Mouse (Mus musculus) myocyte (in vitro differentiated cells): Measurements from ENCODE around the gene Drg1.

Experiments
- E2F4 ChIP-seq: IDR thresholded peaks from one replicate; pipeline ENCODE4 v1.6.1; 2011; ENCODE audit warnings: mild to moderate bottlenecking, control low read depth, moderate library complexity; ENCODE audit not compliant: insufficient read depth
- MAX ChIP-seq: IDR thresholded peaks from one replicate; pipeline ENCODE4 v1.6.1; 2011; ENCODE audit warnings: low read depth, mild to moderate bottlenecking, control low read depth
- MYOG ChIP-seq, 3 experiments: IDR thresholded peaks; one replicate each; pipeline ENCODE4 v1.6.1; 2011; ENCODE audit warnings: control low read depth in 2 of 3, low read depth in 2 of 3, mild to moderate bottlenecking in 2 of 3; ENCODE audit not compliant: insufficient read length in 2 of 3, control insufficient read depth in 1 of 3, insufficient read depth in 1 of 3
- POLR2A ChIP-seq: IDR thresholded peaks from one replicate; pipeline ENCODE4 v1.6.1; 2011; ENCODE audit warnings: low read depth, mild to moderate bottlenecking, control low read depth, moderate library complexity; ENCODE audit not compliant: insufficient read length
- POLR2AphosphoS2 ChIP-seq: IDR thresholded peaks from one replicate; pipeline ENCODE4 v1.6.1; 2011; ENCODE audit warnings: low read depth, control low read depth; ENCODE audit not compliant: insufficient read length
- TCF12 ChIP-seq: IDR thresholded peaks from one replicate; pipeline ENCODE4 v1.6.1; 2011; ENCODE audit warnings: mild to moderate bottlenecking, control low read depth; ENCODE audit not compliant: poor library complexity, insufficient read depth, severe bottlenecking
- TCF3 ChIP-seq: IDR thresholded peaks from one replicate; pipeline ENCODE4 v1.6.1; 2011; ENCODE audit warnings: low read depth, control low read depth; ENCODE audit not compliant: insufficient read length
- USF1 ChIP-seq: IDR thresholded peaks from one replicate; pipeline ENCODE4 v1.6.1; 2011; ENCODE audit warnings: low read depth, mild to moderate bottlenecking, control low read depth, moderate library complexity

- no peak for TF ChIP-seq POLR2A
- no peak for TF ChIP-seq TCF12
- TF ChIP-seq POLR2AphosphoS2, result no peak
- TF ChIP-seq USF1, result no peak
- TF ChIP-seq MAX, result no peak
- no peak for TF ChIP-seq MYOG (IDR thresholded peaks at IDR 0.05; ENCODE audit: control insufficient read depth in 1 of 3, insufficient read depth in 1 of 3, insufficient read length in 2 of 3, low read depth in 2 of 3)
- TF ChIP-seq E2F4, result no peak
- TF ChIP-seq TCF3, result no peak
Measured at GRCm38 (mm10) chr11:3242395-3242794, 23.8 kb downstream of the Drg1 start.
